Mouse (Mus musculus) macrophage (primary cell): ENCODE results near the gene Klk14. TPM values are rescaled to one million over a fixed set of nuclear protein-coding genes. Genes with fewer than 3 reads are reported as not detected.
"Not testable (repeated sequence)": the region's sequence is repeated elsewhere in the genome, so short reads cannot be mapped to it uniquely, and the experiment has no call there.

Source experiments
- H3K27ac ChIP-seq: fragments of 350-480 bp; formaldehyde crosslinking; 2 replicates; pipeline ENCODE4 v1.9.0; 2021
- H3K36me3 ChIP-seq: fragments of 350-480 bp; formaldehyde crosslinking; 2 replicates; pipeline ENCODE4 v1.9.0; 2021; ENCODE audit errors: inconsistent target
- H3K4me3 ChIP-seq: fragments of 350-480 bp; formaldehyde crosslinking; 2 replicates; pipeline ENCODE4 v1.9.0; 2021; ENCODE audit errors: inconsistent target
- H3K79me2 ChIP-seq: fragments of 350-480 bp; formaldehyde crosslinking; 2 replicates; pipeline ENCODE4 v1.9.0; 2021; ENCODE audit errors: inconsistent target
- WGBS: methylation state at CpG from one replicate; pipeline ENCODE4 v1.1.7; 2026; ENCODE audit warnings: inconsistent platforms; ENCODE audit not compliant: missing documents; 5-methylcytosine and 5-hydroxymethylcytosine counted together
- polyA plus RNA-seq: library from polyadenylated mRNA; stranded (reverse); fragments of 250-400 nt; gene quantifications from 3 replicates; pipeline ENCODE4 v1.2.4, GENCODE M21; 2018; ENCODE audit warnings: inconsistent platforms
- total RNA-seq, 78 experiments: library from RNA; depleted of rRNA; stranded (reverse); fragments of 250-400 nt; gene quantifications; 1 replicate in 9 of 78; 2 replicates in 24 of 78; 3 replicates in 43 of 78; 4 replicates in 2 of 78; pipeline ENCODE4 v1.2.4; 2018; ENCODE audit warnings: inconsistent platforms in 56 of 78

The Klk14 gene
- not detected for total RNA-seq (2018; cell fraction: chromatin; rRNA removed)
- not detected for total RNA-seq (2018; cell fraction: cytosol; rRNA removed)
- total RNA-seq (2018; cell fraction: nucleus; rRNA removed) = not detected
- not detected in 3 replicates for polyA plus RNA-seq

DNA sequence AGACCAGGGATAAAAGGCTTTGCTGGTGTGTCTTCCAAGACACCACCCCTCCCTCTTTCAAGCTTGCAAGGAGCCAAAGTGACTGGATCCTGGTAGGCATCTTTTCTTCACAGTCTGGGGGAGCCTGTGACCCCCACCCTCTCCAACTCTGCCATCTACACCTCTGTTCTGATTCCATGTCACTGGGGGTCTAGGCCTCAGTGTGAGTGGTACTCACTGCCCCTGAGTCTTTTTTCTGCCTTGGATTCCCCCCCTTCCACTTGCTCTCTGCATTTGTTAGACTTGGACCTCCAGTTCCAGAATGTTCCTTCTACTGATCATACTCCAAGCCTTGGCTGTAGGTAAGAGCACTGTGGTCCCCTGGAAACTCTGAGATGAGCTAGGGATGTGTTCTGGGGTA is at the start of gene Klk14:
Klk14 (plus strand) TSS at position 301 of the 400 bp plus-strand sequence.
- H3K36me3 ChIP-seq = no peaks in the 10 kb centered on the region
- no peak within 1 kb of the TSS for H3K27ac ChIP-seq
- no peak within 1 kb of the TSS for H3K4me3 ChIP-seq
- no peaks in the 10 kb centered on the region for H3K79me2 ChIP-seq

DNA sequence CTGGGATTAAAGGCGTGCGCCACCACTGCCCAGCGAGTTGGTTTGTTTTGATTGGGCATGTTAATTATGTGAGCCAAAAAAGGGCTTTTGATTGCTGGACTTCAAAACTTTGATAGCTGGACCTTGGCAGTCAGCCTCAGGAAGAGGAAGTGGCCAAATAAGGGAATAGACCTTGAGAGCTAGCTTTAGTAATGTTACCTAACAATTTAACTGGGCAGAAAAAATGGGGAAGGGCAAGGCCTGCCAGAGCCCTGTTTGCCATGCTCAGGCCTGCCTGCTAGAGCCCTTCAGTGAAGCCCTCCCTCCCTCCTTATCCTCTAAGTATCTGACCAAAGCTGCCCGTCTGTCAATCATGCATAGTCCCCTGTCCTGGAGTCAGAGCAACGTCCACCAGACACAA is 47.6 kb upstream of the Klk14 start:
- H3K27ac ChIP-seq = peak overlapping the region; percentile 60

DNA sequence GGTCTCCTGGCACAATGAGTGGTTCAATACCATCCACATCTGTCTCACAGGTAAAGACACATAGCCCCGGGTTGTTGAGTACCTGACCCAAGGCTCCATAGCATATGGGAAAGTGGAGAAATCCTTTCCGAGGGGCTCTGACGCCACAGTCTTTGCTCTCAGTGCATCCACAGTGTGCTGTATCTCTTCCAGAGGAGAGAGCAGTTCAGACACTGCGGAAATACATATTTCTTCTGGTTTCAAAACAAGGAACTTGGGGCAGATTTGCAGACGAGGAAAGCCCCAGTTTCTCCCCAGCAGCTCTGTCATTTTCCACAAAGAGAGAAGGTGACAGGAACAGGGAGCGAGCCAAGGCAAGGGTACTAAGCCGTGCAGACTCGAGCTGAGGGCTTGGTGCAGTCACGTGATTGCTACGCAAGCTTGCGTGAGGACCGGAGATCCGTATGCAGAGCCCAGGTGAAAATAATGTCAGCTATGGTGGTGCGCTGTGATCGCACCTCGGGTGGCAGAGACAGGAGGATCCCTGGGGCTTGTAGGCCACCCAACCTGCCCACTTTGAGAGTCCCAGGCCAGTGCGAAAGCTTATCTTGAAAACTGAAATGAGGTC is 47.1 kb upstream of the Klk14 start:
- Histone ChIP-seq H3K27ac (peak overlapping the region; percentile 60), H3K79me2 (no peaks in the 10 kb centered on the region)
- WGBS = 53% methylated on average over 15 of the region's 17 CpGs

More for the DNA sequence above, 47.6 kb upstream of the Klk14 start:
- H3K4me3 ChIP-seq = no peak overlapping the region
- no peaks in the 10 kb centered on the region for H3K36me3 ChIP-seq
- no peaks in the 10 kb centered on the region for H3K79me2 ChIP-seq
- 59% methylated on average over 5 of the region's 5 CpGs for WGBS

DNA sequence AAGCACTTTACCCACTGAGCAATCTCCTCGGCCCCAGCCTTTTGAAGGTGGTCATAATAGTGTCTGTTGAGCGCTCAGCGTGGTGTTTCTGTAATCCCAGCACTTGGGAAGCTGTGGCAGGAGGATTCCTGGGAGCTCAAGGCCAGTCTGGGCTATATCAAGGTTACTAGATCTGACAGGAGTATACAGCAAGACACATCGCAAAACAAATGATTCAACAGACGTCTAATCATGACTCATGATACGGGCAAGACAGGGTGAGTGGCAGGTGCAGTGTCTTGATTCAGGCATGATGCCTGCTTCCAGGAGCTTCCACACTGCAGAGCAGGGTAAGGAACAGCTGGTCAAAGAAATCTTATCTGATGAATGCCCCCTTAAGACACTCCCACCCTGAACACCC is 37.5 kb upstream of the Klk14 start:
- Histone ChIP-seq H3K36me3 (no peaks in the 10 kb centered on the region), H3K4me3 (no peak overlapping the region), H3K79me2 (no peaks in the 10 kb centered on the region), H3K27ac (no peak overlapping the region)
- 89% methylated on average over 6 of the region's 6 CpGs for WGBS

More for the DNA sequence above, 47.1 kb upstream of the Klk14 start:
- no peak overlapping the region for H3K4me3 ChIP-seq
- no peaks in the 10 kb centered on the region for H3K36me3 ChIP-seq

DNA sequence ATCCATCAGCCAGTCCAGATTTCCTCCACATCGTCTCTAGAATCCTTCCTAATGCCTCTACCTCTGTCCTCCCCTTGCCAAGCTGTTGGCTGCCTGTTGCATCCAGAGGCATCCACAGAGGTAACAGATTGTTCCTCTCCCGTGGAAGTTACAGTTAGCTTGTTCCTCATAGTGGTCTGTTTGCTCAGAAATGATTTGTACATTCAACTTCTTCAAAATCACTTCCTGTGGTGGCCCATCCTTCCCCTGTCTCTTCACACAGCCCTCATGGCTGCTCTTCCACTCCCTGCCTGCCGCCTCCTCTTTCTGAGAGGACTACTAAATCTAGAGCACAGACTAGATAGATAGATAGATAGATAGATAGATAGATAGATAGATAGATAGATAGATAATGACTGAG is 35.7 kb upstream of the Klk14 start:
- WGBS = 0% methylated on average over 3 of the region's 3 CpGs
- Histone ChIP-seq H3K36me3 (no peaks in the 10 kb centered on the region), H3K27ac (peak overlapping the region; percentile 27; the same call in 1 of the 2 replicates), H3K79me2 (no peaks in the 10 kb centered on the region), H3K4me3 (no peak overlapping the region)

DNA sequence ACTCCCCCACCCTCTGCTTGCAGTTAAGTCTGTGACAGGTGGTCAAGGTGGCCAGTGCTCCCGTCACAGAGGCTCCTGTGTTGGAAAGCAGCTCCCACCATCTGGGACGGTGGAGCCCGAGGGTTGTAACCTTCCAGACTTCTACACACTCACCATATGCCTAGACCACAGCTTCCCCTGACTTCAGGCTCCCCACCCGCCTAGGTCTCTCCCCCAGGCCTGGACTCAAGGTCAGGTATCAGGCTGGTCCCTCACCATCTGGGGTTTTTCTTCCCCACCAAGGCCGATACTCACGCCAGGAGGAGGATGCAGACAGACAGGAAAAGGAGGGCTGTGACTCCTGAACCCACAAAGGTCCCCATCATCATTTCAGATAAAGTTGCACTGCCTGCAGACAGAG is 34.0 kb upstream of the Klk14 start:
- Histone ChIP-seq H3K36me3 (no peaks in the 10 kb centered on the region), H3K79me2 (no peaks in the 10 kb centered on the region), H3K4me3 (no peak overlapping the region), H3K27ac (no peak overlapping the region)
- WGBS = 55% methylated on average over 6 of the region's 6 CpGs

DNA sequence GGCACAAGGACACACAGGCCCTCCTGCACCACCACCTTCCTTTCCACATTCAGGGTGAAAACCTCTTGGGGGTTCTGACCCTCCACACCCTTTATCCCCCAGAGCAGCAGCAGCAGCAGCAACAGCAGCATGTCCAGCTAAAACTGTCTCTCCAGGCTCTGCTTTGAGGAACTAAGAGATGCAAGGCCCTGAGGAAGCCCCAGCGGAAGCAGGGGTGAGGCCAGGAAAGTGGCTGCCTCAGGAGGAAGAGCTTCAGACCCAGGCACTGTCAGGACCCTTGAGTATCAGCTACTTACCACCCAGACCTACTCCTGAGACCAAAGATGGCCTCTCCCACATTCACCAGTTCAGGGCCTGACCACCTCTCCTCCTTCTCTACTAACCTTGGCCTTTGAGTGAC is 30.2 kb upstream of the Klk14 start, which contains the start of gene Siglece:
Siglece (minus strand) TSS at position 160 of the 400 bp plus-strand sequence.
- Histone ChIP-seq H3K79me2 (no peaks in the 10 kb centered on the region), H3K36me3 (no peaks in the 10 kb centered on the region), H3K27ac (peak within 1 kb of the TSS; percentile 58), H3K4me3 (no peak within 1 kb of the TSS)
- 36% methylated on average over 1 of the region's 1 CpGs for WGBS

DNA sequence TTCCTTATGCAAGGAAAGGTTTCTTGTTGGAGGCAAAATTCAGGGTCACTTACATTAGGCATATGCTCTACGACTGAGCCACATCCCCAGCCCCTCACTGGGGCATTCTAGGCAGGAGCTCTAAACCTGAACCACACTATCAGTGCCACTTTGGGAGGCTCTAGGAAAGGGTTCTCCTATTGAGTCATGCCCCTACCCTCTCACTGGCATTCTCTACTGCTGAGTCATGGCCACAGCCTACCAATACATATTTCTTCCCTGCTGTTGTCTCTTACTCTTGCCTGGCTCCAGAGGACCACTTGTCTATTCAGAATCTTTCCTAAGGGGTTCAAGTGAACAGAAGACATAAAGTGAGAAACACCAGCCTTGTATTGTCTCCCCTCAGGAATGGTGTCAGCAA is 27.4 kb upstream of the Klk14 start:
- WGBS = 64% methylated on average over 1 of the region's 1 CpGs
- H3K4me3 ChIP-seq = no peak overlapping the region
- H3K27ac ChIP-seq = no peak overlapping the region
- H3K79me2 ChIP-seq = no peaks in the 10 kb centered on the region
- no peaks in the 10 kb centered on the region for H3K36me3 ChIP-seq

DNA sequence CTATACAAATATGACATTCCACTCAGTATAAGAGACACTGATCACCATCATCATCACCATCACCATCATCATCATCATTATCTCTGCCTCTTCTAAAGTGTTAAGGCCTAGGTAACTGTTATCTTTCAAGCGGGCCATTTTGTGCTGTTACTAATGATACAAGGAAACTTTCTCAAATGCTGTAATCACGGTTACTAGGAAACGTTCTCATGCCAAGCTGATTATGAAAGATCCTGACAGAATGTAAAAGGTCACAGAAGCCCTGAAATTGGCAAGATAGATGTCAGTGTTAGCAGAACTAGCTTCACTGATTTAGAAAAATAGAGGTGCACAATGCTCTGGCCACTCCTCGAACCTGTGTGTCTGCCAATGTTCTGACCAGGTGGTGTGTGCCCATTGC is 23.0 kb upstream of the Klk14 start:
- WGBS = 57% methylated on average over 4 of the region's 4 CpGs
- H3K27ac ChIP-seq, H3K36me3 ChIP-seq, H3K79me2 ChIP-seq, H3K4me3 ChIP-seq: not testable (repeated sequence)

DNA sequence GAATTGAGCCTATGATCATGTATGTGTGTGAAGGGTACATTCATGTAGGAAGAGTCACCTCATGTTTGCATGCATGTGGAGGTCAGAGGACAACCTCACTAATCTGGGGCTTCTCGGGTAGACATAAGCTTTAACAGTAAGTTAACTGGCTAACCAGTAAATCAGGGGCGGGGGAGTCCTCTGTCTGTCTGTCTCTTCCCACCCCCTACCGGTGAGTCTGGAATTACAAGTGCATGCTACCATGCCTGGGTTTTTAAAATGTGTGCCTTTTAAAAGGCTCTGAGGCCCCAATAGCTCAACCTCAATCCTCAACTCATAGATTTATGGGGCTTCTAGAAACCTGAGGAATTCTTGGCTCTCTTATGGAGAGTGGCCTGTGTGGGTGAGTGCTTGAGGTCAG is 21.6 kb upstream of the Klk14 start:
- H3K4me3 ChIP-seq = no peak overlapping the region
- WGBS = 35% methylated on average over 3 of the region's 3 CpGs
- no peak overlapping the region for H3K27ac ChIP-seq
- no peaks in the 10 kb centered on the region for H3K36me3 ChIP-seq
- peaks cover 16% of the 10 kb centered on the region; the same call in 1 of the 2 replicates for H3K79me2 ChIP-seq

DNA sequence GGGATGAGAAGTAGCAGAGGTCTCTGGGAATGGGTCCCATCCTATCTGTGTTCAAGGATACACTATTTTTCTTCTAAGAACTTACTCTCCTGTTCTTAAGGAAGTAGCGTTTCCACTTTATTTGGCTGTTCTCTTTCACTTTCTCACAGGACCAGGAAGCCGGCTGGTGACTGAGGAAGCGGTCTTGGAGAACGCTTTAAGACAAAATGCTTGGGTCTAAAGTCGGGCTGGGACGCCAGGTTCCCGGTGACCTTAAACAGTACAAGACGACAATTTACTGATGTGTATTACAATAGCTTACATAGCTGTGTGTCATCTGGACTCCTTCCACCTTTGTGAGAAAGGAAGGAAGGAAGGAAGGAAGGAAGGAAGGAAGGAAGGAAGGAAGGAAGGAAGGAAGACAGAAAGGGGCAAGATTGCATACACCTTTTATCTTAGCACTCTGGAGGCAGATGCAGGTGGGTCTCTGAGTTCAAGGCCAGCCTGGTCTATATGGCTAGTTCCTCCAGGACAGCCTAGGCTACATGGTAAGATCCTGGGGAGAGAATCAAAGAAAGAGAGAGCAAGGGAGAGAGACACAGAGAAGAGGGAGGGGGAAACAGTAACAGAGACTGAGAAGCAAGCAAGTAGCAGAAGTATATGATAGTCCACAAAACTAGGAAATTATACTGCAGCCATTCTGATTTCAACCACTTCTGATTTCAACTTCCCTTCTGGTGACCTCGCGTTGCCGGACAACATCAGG is 19.0 kb upstream of the Klk14 start:
- Histone ChIP-seq H3K36me3 (peaks cover 7% of the 10 kb centered on the region; the same call in 1 of the 2 replicates), H3K4me3 (peak overlapping the region; percentile 86), H3K27ac (peak overlapping the region; percentile 72), H3K79me2 (peaks cover 26% of the 10 kb centered on the region; the same call in 1 of the 2 replicates)
- WGBS = 52% methylated on average over 11 of the region's 11 CpGs

DNA sequence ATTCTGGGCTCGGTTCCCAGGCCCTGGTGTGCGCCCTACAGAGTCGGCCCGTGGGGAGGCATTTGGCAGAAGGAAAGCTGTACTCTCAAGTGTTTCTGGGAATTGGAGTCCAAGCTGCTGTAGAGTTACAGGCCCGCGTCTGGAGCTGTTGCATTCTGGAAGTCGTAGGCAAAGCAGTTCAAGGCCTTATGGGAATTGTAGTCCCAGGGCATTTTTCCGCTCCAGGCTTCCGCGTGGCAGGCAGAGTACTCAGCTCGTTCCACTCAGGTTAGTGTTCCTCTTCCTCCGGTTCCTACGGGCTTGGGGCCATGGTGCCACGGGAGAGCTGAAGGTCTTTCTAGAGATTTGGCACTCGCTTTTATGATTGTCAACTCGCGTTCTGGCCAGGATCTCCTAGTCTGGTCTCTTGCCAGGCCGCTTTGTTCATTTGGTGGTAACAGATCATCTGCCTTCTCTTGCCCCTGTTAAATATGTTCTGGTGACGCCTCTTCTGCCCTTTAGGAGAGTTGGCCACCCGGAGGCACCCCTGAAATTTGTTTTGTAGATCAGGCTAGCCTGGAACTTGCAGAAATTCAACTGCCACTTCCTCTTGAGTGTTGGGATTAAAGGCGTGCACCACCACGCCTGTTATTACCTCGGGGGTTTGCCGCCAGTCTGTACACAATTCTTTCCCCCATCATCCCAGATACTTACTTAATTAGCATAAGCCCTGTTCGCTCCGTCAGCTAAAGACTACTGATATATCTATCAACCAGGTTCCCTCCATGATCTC is 18.2 kb upstream of the Klk14 start, which contains the start of gene Ctu1:
Ctu1 (plus strand) TSS at position 208 of the 772 bp plus-strand sequence.
- Histone ChIP-seq H3K4me3 (peak within 1 kb of the TSS; percentile 86), H3K79me2 (peaks cover 26% of the 10 kb centered on the region; the same call in 1 of the 2 replicates), H3K27ac (peak within 1 kb of the TSS; percentile 72), H3K36me3 (peaks cover 10% of the 10 kb centered on the region; the same call in 1 of the 2 replicates)
- under 1% methylated on average over 26 of the region's 26 CpGs for WGBS

DNA sequence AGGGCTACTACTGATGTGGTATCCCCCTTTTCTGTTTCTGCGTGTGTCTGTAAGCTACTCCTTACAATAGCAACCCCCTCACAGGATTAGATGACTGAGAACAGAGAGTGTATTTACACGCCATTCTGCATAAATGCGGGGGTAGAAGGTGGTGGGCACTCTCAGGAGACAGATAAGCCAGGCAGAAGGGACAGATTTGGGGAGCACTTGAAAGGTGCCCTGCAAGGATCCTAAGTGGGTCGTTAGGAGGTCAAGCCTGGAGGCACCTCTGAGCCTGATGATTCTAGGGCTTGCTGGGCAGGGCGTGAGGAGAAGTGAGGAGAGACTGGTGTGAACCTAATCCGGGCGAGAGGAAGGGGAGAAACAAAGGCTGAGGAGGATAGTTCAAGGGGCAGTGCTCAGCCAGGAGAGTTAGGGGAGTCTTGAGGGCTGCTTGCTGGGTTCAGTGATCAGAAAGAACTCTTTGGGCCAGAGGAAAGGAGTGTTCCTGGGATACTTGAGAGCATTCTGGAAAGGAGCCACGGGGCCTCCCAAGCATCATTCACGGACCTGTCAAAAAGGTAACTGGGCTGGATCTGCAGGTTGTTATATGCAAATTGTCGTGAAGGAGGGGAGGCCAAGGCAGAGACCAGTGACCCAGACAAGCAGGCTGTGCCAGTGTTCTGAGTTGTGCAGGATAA is 17.5 kb upstream of the Klk14 start:
- Histone ChIP-seq H3K79me2 (peaks cover 26% of the 10 kb centered on the region; the same call in 1 of the 2 replicates), H3K4me3 (peak overlapping the region; percentile 86), H3K36me3 (peaks cover 17% of the 10 kb centered on the region; the same call in 1 of the 2 replicates), H3K27ac (peak overlapping the region; percentile 72; the same call in 1 of the 2 replicates)
- WGBS = 25% methylated on average over 10 of the region's 10 CpGs

DNA sequence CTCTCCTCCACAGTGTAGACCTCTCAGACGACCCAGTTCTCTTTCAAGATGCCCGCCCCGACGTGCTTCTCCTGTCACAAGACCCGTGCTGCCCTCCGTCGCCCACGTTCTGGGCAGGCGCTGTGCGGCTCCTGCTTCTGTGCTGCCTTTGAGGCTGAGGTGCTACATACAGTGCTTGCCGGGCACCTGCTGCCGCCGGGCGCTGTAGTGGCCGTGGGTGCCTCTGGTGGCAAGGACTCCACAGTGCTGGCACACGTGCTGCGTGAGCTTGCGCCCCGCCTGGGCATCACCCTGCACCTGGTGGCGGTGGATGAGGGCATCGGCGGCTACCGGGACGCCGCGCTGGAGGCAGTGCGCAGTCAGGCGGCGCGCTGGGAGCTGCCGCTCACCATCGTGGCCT is 15.1 kb upstream of the Klk14 start:
- Histone ChIP-seq H3K36me3 (peaks cover 18% of the 10 kb centered on the region; the same call in 1 of the 2 replicates), H3K4me3 (no peak overlapping the region), H3K27ac (no peak overlapping the region), H3K79me2 (peaks cover 26% of the 10 kb centered on the region; the same call in 1 of the 2 replicates)
- WGBS = 98% methylated on average over 15 of the region's 32 CpGs
